Mouse (Mus musculus) heart, embryonic 13.5 days (tissue): ENCODE results near the gene Ppef1. TPM values are rescaled to one million over a fixed set of nuclear protein-coding genes. Genes with fewer than 3 reads are reported as not detected.

Experiments used
- ATAC-seq: fragments of 200-750 bp; cut with Nextera tagmentation; 2 replicates; pipeline ENCODE4 v1.8.0; 2017; ENCODE audit warnings: moderate TSS enrichment; ENCODE audit not compliant: insufficient number of reproducible peaks, low FRiP score, low TSS enrichment; ENCODE audit errors: extremely low read depth
- H3K27ac ChIP-seq: fragments of 300-500 bp; sonication (generic); replicated peaks from 2 replicates; pipeline ENCODE4 v1.5.1; 2015; ENCODE audit warnings: moderate library complexity, mild to moderate bottlenecking, inconsistent platforms
- H3K27me3 ChIP-seq: fragments of 300-500 bp; sonication (generic); replicated peaks from 2 replicates; pipeline ENCODE4 v1.6.1; 2015; ENCODE audit warnings: mild to moderate bottlenecking, inconsistent platforms
- H3K36me3 ChIP-seq: fragments of 300-500 bp; sonication (generic); 2 replicates; pipeline ENCODE4 v1.6.1; 2015; ENCODE audit warnings: mild to moderate bottlenecking, inconsistent platforms
- H3K4me1 ChIP-seq: fragments of 300-500 bp; sonication (generic); 2 replicates; pipeline ENCODE4 v1.6.1; 2015; ENCODE audit warnings: inconsistent platforms
- H3K4me2 ChIP-seq: fragments of 300-500 bp; sonication (generic); 2 replicates; pipeline ENCODE4 v1.6.1; 2015; ENCODE audit warnings: inconsistent platforms, mild to moderate bottlenecking, moderate library complexity
- H3K4me3 ChIP-seq: fragments of 300-500 bp; sonication (generic); 2 replicates; pipeline ENCODE4 v1.5.1; 2015; ENCODE audit warnings: moderate library complexity, mild to moderate bottlenecking, inconsistent platforms
- H3K9ac ChIP-seq: fragments of 300-500 bp; sonication (generic); 2 replicates; pipeline ENCODE4 v1.6.1; 2015; ENCODE audit warnings: inconsistent platforms, mild to moderate bottlenecking, moderate library complexity
- H3K9me3 ChIP-seq: fragments of 300-500 bp; sonication (generic); 2 replicates; pipeline ENCODE4 v1.6.1; 2016; ENCODE audit warnings: inconsistent platforms
- WGBS: fragments of 180-500 bp; shearing (Covaris S2); methylation state at CpG from one replicate; pipeline ENCODE4 v1.1.7; 2015; ENCODE audit warnings: mixed read lengths; 5-methylcytosine and 5-hydroxymethylcytosine counted together
- polyA plus RNA-seq: library from polyadenylated mRNA; unstranded; fragments of >200 nt; fragmentation: Nextera tagmentation; extraction: Ambion mirVana; gene quantifications from 2 replicates; pipeline ENCODE4 v1.2.1, GENCODE M21; 2015

Ppef1 gene
- polyA plus RNA-seq, 1 experiment from 2014 or later = not detected

- no peaks in the 10 kb centered on the region for H3K27me3 ChIP-seq
- ATAC-seq = no peak
- H3K4me2 ChIP-seq = no peak overlapping the region
- H3K9me3 ChIP-seq = no peaks in the 10 kb centered on the region
- no peak overlapping the region for H3K4me3 ChIP-seq
- H3K4me1 ChIP-seq = no peaks in the 10 kb centered on the region
- WGBS = 76% methylated on average over 2 of the region's 2 CpGs
- H3K27ac ChIP-seq = no peak overlapping the region
- no peaks in the 10 kb centered on the region for H3K36me3 ChIP-seq
- H3K9ac ChIP-seq = no peak overlapping the region
These were observed 45.5 kb downstream of the Ppef1 start for GRCm38 (mm10) chrX:160690094-160690493.

- no peaks in the 10 kb centered on the region for H3K36me3 ChIP-seq
- no peak overlapping the region for H3K27ac ChIP-seq
- no peaks in the 10 kb centered on the region for H3K4me1 ChIP-seq
- ATAC-seq = no peak
- WGBS = 81% methylated on average over 1 of the region's 1 CpGs
- no peak overlapping the region for H3K4me2 ChIP-seq
- no peak overlapping the region for H3K4me3 ChIP-seq
- no peak overlapping the region for H3K9ac ChIP-seq
- no peaks in the 10 kb centered on the region for H3K9me3 ChIP-seq
- no peaks in the 10 kb centered on the region for H3K27me3 ChIP-seq
These were observed 65.6 kb downstream of the Ppef1 start for GRCm38 (mm10) chrX:160669992-160670391.

- peaks cover 3% of the 10 kb centered on the region; the same call in 1 of the 2 replicates for H3K27me3 ChIP-seq
- no peak overlapping the region for H3K4me2 ChIP-seq
- no peak overlapping the region for H3K9ac ChIP-seq
- no peak for ATAC-seq
- H3K27ac ChIP-seq = no peak overlapping the region
- H3K4me3 ChIP-seq = no peak overlapping the region
- 48% methylated on average over 4 of the region's 4 CpGs for WGBS
- H3K36me3 ChIP-seq = no peaks in the 10 kb centered on the region
- peaks cover 3% of the 10 kb centered on the region for H3K4me1 ChIP-seq
- H3K9me3 ChIP-seq = no peaks in the 10 kb centered on the region
These were observed 124.5 kb downstream of the Ppef1 start for GRCm38 (mm10) chrX:160610882-160611644.

- ATAC-seq = no peak
- Histone ChIP-seq H3K36me3 (no peaks in the 10 kb centered on the region), H3K27me3 (peaks cover 3% of the 10 kb centered on the region; the same call in 1 of the 2 replicates), H3K9ac (no peak overlapping the region), H3K27ac (no peak overlapping the region), H3K4me2 (no peak overlapping the region), H3K4me3 (no peak overlapping the region), H3K9me3 (no peaks in the 10 kb centered on the region), H3K4me1 (peaks cover 9% of the 10 kb centered on the region)
- 72% methylated on average over 2 of the region's 2 CpGs for WGBS
These were observed 125.1 kb downstream of the Ppef1 start for GRCm38 (mm10) chrX:160610482-160610881.

GRCm38 (mm10) chrX:160609849-160610248 is 125.7 kb downstream of the Ppef1 start:
- WGBS = 35% methylated on average over 3 of the region's 3 CpGs
- peaks cover 16% of the 10 kb centered on the region for H3K4me1 ChIP-seq
- no peak for ATAC-seq

GRCm38 (mm10) chrX:160603981-160604541 is 131.5 kb downstream of the Ppef1 start:
- ATAC-seq = no peak
- WGBS = 41% methylated on average over 6 of the region's 6 CpGs
- Histone ChIP-seq H3K27me3 (peaks cover 5% of the 10 kb centered on the region; the same call in 1 of the 2 replicates), H3K4me2 (no peak overlapping the region), H3K9ac (no peak overlapping the region), H3K9me3 (no peaks in the 10 kb centered on the region), H3K36me3 (no peaks in the 10 kb centered on the region), H3K4me1 (peaks cover 63% of the 10 kb centered on the region), H3K27ac (peak overlapping the region; percentile 77), H3K4me3 (no peak overlapping the region)

More at GRCm38 (mm10) chrX:160609849-160610248, 125.7 kb downstream of the Ppef1 start:
- Histone ChIP-seq H3K9ac (no peak overlapping the region), H3K4me3 (no peak overlapping the region), H3K27ac (no peak overlapping the region), H3K9me3 (no peaks in the 10 kb centered on the region), H3K27me3 (peaks cover 3% of the 10 kb centered on the region; the same call in 1 of the 2 replicates), H3K4me2 (no peak overlapping the region), H3K36me3 (no peaks in the 10 kb centered on the region)

- WGBS = 76% methylated on average over 2 of the region's 2 CpGs
- H3K27ac ChIP-seq = peak overlapping the region; percentile 77
- no peak for ATAC-seq
- H3K4me2 ChIP-seq = no peak overlapping the region
- H3K36me3 ChIP-seq = no peaks in the 10 kb centered on the region
- H3K9me3 ChIP-seq = no peaks in the 10 kb centered on the region
- H3K9ac ChIP-seq = no peak overlapping the region
- H3K4me1 ChIP-seq = peaks cover 70% of the 10 kb centered on the region
- no peak overlapping the region for H3K4me3 ChIP-seq
- peaks cover 5% of the 10 kb centered on the region; the same call in 1 of the 2 replicates for H3K27me3 ChIP-seq
These were observed 132.2 kb downstream of the Ppef1 start for GRCm38 (mm10) chrX:160603316-160603715.

- H3K27ac ChIP-seq = no peak overlapping the region
- no peaks in the 10 kb centered on the region for H3K36me3 ChIP-seq
- H3K4me2 ChIP-seq = no peak overlapping the region
- no peak overlapping the region for H3K9ac ChIP-seq
- H3K9me3 ChIP-seq = no peaks in the 10 kb centered on the region
- peaks cover 75% of the 10 kb centered on the region for H3K4me1 ChIP-seq
- no peak for ATAC-seq
- H3K4me3 ChIP-seq = no peak overlapping the region
- WGBS = 88% methylated on average over 1 of the region's 1 CpGs
- H3K27me3 ChIP-seq = peaks cover 5% of the 10 kb centered on the region; the same call in 1 of the 2 replicates
These were observed 132.8 kb downstream of the Ppef1 start for GRCm38 (mm10) chrX:160602770-160603169.

GRCm38 (mm10) chrX:160601053-160601452 is 134.5 kb downstream of the Ppef1 start:
- Histone ChIP-seq H3K27ac (peak overlapping the region; percentile 58), H3K9me3 (no peaks in the 10 kb centered on the region), H3K27me3 (peaks cover 5% of the 10 kb centered on the region; the same call in 1 of the 2 replicates), H3K9ac (no peak overlapping the region), H3K4me3 (no peak overlapping the region), H3K4me1 (peaks cover 90% of the 10 kb centered on the region), H3K4me2 (no peak overlapping the region), H3K36me3 (no peaks in the 10 kb centered on the region)
- ATAC-seq = no peak
- 17% methylated on average over 3 of the region's 3 CpGs for WGBS

- Histone ChIP-seq H3K4me3 (no peak overlapping the region), H3K9ac (no peak overlapping the region), H3K36me3 (no peaks in the 10 kb centered on the region), H3K4me2 (no peak overlapping the region), H3K27me3 (peaks cover 5% of the 10 kb centered on the region; the same call in 1 of the 2 replicates), H3K9me3 (no peaks in the 10 kb centered on the region), H3K27ac (peak overlapping the region; percentile 80), H3K4me1 (peaks cover 68% of the 10 kb centered on the region)
- ATAC-seq = peak; percentile 62; the same call in 1 of the 2 replicates
- 40% methylated on average over 3 of the region's 3 CpGs for WGBS
These were observed 136.8 kb downstream of the Ppef1 start for GRCm38 (mm10) chrX:160598562-160599458.

- 74% methylated on average over 2 of the region's 2 CpGs for WGBS
- Histone ChIP-seq H3K9ac (no peak overlapping the region), H3K4me1 (peaks cover 62% of the 10 kb centered on the region), H3K27ac (peak overlapping the region; percentile 80), H3K4me2 (no peak overlapping the region), H3K27me3 (peaks cover 5% of the 10 kb centered on the region; the same call in 1 of the 2 replicates), H3K9me3 (no peaks in the 10 kb centered on the region), H3K36me3 (no peaks in the 10 kb centered on the region), H3K4me3 (no peak overlapping the region)
- ATAC-seq = no peak
These were observed 137.5 kb downstream of the Ppef1 start for GRCm38 (mm10) chrX:160598055-160598454.
